Mouse (Mus musculus): Measurements from ENCODE around the gene Ubn1.

DNA sequence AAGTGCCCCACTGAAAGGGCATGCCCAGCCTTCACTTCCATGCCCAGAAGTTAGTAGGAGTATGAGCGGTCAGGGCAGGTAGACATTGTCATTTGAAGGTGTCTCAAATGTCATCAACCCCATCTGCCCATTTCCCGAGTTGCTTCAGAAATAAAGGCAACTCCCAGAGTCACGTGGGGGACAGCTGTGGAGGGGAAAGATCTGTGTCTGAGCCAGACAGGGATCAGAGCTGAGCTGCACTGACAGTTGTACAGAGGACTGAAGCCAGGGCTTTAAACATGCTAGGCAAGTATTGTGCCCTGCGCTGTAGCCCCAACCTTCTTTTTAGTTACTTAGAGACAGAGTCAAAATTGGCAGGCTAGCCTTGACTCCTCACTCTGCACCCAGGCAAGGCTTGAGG lies 70.0 kb downstream of the Ubn1 start:
- no peak for TF ChIP-seq POLR2A (IDR thresholded peaks at IDR 0.05; ENCODE audit: borderline replicate concordance, control insufficient read depth, low read depth, low read length)
- TF ChIP-seq CTCF (IDR thresholded peaks at IDR 0.05; ENCODE audit: control insufficient read depth, insufficient read depth, low read length), result no peak
